Mouse (Mus musculus) midbrain, embryonic 13.5 days (tissue): ENCODE results near the gene Sptbn4. TPM values are rescaled to one million over a fixed set of nuclear protein-coding genes. Genes with fewer than 3 reads are reported as not detected.

Experiments
- ATAC-seq: fragments of 200-750 bp; cut with Nextera tagmentation; 2 replicates; pipeline ENCODE4 v1.8.0; 2017; ENCODE audit warnings: mild to moderate bottlenecking, moderate TSS enrichment, moderate library complexity
- H3K27ac ChIP-seq: fragments of 300-500 bp; sonication (generic); 2 replicates; pipeline ENCODE4 v1.5.1; 2015; ENCODE audit warnings: inconsistent platforms, mild to moderate bottlenecking, moderate library complexity
- H3K27me3 ChIP-seq: fragments of 300-500 bp; sonication (generic); 2 replicates; pipeline ENCODE4 v1.6.1; 2015; ENCODE audit warnings: mild to moderate bottlenecking, inconsistent platforms
- H3K36me3 ChIP-seq: fragments of 300-500 bp; sonication (generic); 2 replicates; pipeline ENCODE4 v1.6.1; 2015; ENCODE audit warnings: mild to moderate bottlenecking, inconsistent platforms
- H3K4me1 ChIP-seq: fragments of 300-500 bp; sonication (generic); replicated peaks from 2 replicates; pipeline ENCODE4 v1.6.1; 2015; ENCODE audit warnings: inconsistent platforms
- H3K4me2 ChIP-seq: fragments of 300-500 bp; sonication (generic); replicated peaks from 2 replicates; pipeline ENCODE4 v1.6.1; 2015; ENCODE audit warnings: moderate library complexity, mild to moderate bottlenecking, inconsistent platforms
- H3K4me3 ChIP-seq: fragments of 300-500 bp; sonication (generic); replicated peaks from 2 replicates; pipeline ENCODE4 v1.5.1; 2015; ENCODE audit warnings: mild to moderate bottlenecking, inconsistent platforms
- H3K9ac ChIP-seq: fragments of 300-500 bp; sonication (generic); replicated peaks from 2 replicates; pipeline ENCODE4 v1.6.1; 2015; ENCODE audit warnings: mild to moderate bottlenecking, inconsistent platforms
- H3K9me3 ChIP-seq: fragments of 300-500 bp; sonication (generic); 2 replicates; pipeline ENCODE4 v1.6.1; 2016; ENCODE audit warnings: mild to moderate bottlenecking, inconsistent platforms
- WGBS: fragments of 180-500 bp; shearing (Covaris S2); methylation state at CpG from one replicate; pipeline ENCODE4 v1.1.7; 2015; 5-methylcytosine and 5-hydroxymethylcytosine counted together
- polyA plus RNA-seq: library from polyadenylated mRNA; unstranded; fragments of >200 nt; fragmentation: Nextera tagmentation; extraction: Ambion mirVana; gene quantifications from 2 replicates; pipeline ENCODE4 v1.2.1, GENCODE M21; 2015

Sptbn4 gene
- polyA plus RNA-seq, 1 experiment from 2014 or later, result 2.2 TPM

DNA sequence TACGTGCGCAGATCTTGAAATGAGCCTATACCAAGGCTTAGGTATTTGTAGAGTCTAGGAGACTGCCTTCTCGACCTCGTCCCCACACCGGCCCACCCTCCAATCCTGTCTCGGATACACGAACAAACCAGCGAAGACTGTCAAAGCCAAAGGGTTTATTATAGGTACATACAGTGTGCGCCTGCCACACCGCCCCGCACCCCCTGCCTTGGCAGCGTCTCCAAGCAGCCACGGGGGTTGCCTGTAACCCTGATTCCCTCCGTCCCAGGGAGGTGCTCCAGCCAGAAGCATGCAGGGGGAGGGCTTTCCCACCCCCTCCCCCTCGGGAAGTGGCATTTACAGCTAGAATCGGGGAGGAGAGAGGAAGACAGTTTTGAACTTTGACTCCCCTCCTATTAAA is 91.2 kb downstream of the Sptbn4 start:
- Histone ChIP-seq H3K27me3 (peaks cover 34% of the 10 kb centered on the region), H3K4me2 (peak overlapping the region; percentile 71), H3K4me3 (peak overlapping the region; percentile 67), H3K9me3 (no peaks in the 10 kb centered on the region), H3K27ac (no peak overlapping the region), H3K36me3 (peaks cover 25% of the 10 kb centered on the region), H3K4me1 (peaks cover 35% of the 10 kb centered on the region), H3K9ac (peak overlapping the region; percentile 77)
- 2% methylated on average over 16 of the region's 16 CpGs for WGBS
- ATAC-seq, result peak; percentile 59

DNA sequence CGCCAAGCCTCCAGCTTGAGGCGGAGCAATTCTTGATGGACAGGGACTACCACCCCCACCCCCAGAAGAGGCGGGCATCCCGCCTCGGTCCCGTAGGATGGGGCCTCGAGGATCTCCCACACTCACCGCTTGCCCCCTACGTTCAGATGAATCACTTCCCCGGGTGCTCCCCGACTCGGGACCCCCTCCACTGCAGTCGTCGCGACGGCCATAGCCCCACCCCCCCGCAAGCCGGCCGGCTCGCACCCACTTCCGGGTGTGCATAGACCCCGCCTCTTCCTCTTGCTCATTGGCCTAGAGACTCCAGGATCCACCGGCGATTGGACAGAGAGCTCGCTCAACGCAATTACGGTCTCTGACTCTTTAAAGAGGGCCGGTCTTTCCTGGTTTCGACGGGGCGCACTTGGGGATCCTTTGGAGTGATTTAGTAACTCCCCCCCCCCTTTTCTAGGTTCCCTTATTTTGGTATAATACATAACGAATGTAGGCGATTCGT is 91.7 kb downstream of the Sptbn4 start, which contains the start of gene Shkbp1:
Gene Shkbp1, minus strand, starts transcription at position 275 of the 496 bp plus-strand sequence.
- peak; percentile 94 for ATAC-seq

DNA sequence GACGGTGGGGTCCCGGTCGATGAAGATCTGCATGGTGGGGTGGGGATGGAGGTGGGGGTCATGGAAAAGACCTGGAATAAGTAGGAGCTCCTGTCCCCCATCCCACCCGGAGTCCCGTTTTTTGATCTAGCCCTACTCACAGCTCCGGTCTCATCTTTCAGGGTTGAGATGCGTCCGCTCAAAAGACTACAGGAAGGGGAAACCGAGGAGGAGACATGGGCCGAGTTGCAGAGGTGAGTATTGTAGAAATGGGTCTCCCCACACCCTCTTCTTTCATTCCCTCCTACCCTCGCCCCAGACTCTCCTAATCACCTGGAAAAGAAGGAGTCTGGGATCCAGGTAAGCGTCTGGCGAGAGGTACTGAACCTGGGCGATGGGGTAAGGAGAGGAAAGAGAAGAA is 92.2 kb downstream of the Sptbn4 start:
- WGBS, result 9% methylated on average over 14 of the region's 14 CpGs
- Histone ChIP-seq H3K27ac (peak overlapping the region; percentile 73; the same call in 1 of the 2 replicates), H3K36me3 (peaks cover 32% of the 10 kb centered on the region), H3K9ac (peak overlapping the region; percentile 77), H3K4me3 (peak overlapping the region; percentile 67), H3K27me3 (peaks cover 34% of the 10 kb centered on the region), H3K4me2 (peak overlapping the region; percentile 71), H3K4me1 (peaks cover 30% of the 10 kb centered on the region), H3K9me3 (no peaks in the 10 kb centered on the region)
- ATAC-seq, result peak; percentile 7

More for the DNA sequence above, 91.7 kb downstream of the Sptbn4 start, which contains the start of gene Shkbp1:
- H3K4me2 ChIP-seq, result peak within 1 kb of the TSS; percentile 71
- peak within 1 kb of the TSS; percentile 67 for H3K4me3 ChIP-seq
- peak within 1 kb of the TSS; percentile 73 for H3K27ac ChIP-seq
- H3K4me1 ChIP-seq, result peaks cover 31% of the 10 kb centered on the region
- peaks cover 34% of the 10 kb centered on the region for H3K27me3 ChIP-seq
- WGBS, result under 1% methylated on average over 34 of the region's 34 CpGs
- H3K9ac ChIP-seq, result peak within 1 kb of the TSS; percentile 77
- H3K9me3 ChIP-seq, result no peaks in the 10 kb centered on the region
- H3K36me3 ChIP-seq, result peaks cover 27% of the 10 kb centered on the region

DNA sequence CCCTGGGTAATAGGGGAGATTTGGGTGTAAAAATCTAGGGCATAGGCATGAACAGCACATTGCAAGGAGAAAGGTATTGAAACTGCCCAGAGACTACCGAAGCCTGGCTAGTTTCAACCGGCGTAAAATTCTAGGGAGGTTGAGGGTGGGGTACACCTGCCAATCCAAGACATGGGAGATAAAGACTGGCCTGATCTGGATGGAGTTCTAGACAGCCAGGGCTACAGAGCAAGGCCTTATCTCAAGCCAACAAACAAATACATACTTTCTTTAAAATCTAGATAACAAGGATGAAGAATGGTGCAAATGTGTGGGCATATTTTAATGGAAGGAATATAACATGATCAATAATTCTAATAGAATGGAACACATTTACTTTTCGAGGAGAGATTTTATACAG is 92.7 kb downstream of the Sptbn4 start:
- Histone ChIP-seq H3K9ac (peak overlapping the region; percentile 77), H3K27ac (0 out of 2 replicates have a peak overlapping the region, but pooled peaks have one; percentile 73), H3K9me3 (no peaks in the 10 kb centered on the region), H3K4me2 (peak overlapping the region; percentile 71), H3K36me3 (peaks cover 35% of the 10 kb centered on the region), H3K27me3 (peaks cover 32% of the 10 kb centered on the region), H3K4me3 (peak overlapping the region; percentile 67), H3K4me1 (peaks cover 30% of the 10 kb centered on the region)
- WGBS, result 56% methylated on average over 4 of the region's 4 CpGs
- no peak for ATAC-seq

DNA sequence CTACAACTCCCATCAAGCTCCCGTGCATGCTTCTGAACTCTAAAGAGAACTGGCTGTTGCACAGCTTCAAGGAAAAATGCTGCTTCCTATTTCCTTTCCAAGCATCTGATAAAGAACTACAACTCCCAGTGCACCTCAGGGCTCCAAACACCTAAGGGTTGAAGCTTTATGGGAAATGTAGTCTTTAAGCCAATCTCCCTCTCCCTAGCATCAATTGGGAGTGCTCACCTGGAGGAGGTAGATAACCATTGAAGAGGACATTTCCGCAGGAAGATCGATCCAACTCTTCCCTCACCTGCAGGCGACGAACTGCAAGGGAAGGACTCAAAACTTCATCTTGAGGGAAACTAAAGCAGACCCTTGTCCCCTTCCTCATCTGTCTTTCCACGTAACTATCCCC is 93.3 kb downstream of the Sptbn4 start:
- H3K36me3 ChIP-seq, result peaks cover 42% of the 10 kb centered on the region
- peaks cover 30% of the 10 kb centered on the region for H3K4me1 ChIP-seq
- no peaks in the 10 kb centered on the region for H3K9me3 ChIP-seq
- 27% methylated on average over 6 of the region's 6 CpGs for WGBS
- no peak for ATAC-seq
- peaks cover 26% of the 10 kb centered on the region for H3K27me3 ChIP-seq
- H3K4me3 ChIP-seq, result peak overlapping the region; percentile 67
- no peak overlapping the region for H3K27ac ChIP-seq
- peak overlapping the region; percentile 71 for H3K4me2 ChIP-seq
- H3K9ac ChIP-seq, result peak overlapping the region; percentile 77; the same call in 1 of the 2 replicates

DNA sequence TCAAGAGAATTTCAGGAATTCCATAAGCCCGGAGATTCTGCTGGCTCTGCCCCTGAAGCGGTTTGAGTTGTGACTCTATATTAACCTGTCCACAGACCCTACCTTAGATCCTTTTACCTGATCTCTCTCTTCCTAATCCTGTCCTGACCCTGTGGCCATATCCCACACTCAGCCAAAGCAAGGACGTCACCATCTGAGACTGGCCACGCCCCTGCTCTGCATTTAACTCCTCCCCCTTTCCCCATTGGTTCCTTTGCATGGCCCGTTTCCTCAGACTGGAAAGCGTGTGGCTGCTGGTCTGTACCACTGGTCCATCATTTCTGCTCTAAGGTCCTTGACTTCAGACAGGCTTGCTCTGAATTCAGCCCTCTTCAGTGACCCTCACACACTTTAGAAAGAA is 102.0 kb downstream of the Sptbn4 start:
- no peak overlapping the region for H3K9ac ChIP-seq
- no peaks in the 10 kb centered on the region for H3K9me3 ChIP-seq
- H3K36me3 ChIP-seq, result peaks cover 85% of the 10 kb centered on the region
- no peak overlapping the region for H3K27ac ChIP-seq
- ATAC-seq, result no peak; the same call in 1 of the 2 replicates
- H3K4me1 ChIP-seq, result no peaks in the 10 kb centered on the region
- H3K4me2 ChIP-seq, result no peak overlapping the region
- WGBS, result 13% methylated on average over 6 of the region's 6 CpGs
- no peaks in the 10 kb centered on the region for H3K27me3 ChIP-seq
- no peak overlapping the region for H3K4me3 ChIP-seq

DNA sequence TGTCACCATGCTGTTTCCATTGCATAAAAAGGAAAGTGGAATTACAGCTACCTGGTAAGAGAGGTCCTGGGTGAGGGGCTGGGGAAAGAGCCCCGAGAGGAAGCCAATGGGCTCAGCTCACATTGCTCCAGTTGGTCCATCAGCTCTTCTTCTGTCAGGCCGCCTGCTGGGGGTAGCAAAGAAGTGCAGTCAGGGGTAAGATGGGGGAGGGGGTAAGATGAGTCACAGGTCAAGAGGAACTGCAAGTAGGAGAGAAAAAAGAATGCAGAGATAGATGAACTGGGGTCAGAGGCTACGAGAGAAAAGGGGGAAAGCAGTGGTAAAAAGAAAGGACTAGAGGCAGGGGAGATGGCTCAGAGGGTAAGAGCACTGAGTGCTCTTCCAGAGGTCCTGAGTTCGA is 104.9 kb downstream of the Sptbn4 start:
- no peak overlapping the region for H3K9ac ChIP-seq
- no peak overlapping the region for H3K4me3 ChIP-seq
- 41% methylated on average over 4 of the region's 4 CpGs for WGBS
- H3K36me3 ChIP-seq, result peaks cover 59% of the 10 kb centered on the region
- no peak for ATAC-seq
- no peak overlapping the region for H3K4me2 ChIP-seq
- no peak overlapping the region for H3K27ac ChIP-seq
- peaks cover 13% of the 10 kb centered on the region for H3K4me1 ChIP-seq
- H3K9me3 ChIP-seq, result no peaks in the 10 kb centered on the region
- H3K27me3 ChIP-seq, result peaks cover 10% of the 10 kb centered on the region

DNA sequence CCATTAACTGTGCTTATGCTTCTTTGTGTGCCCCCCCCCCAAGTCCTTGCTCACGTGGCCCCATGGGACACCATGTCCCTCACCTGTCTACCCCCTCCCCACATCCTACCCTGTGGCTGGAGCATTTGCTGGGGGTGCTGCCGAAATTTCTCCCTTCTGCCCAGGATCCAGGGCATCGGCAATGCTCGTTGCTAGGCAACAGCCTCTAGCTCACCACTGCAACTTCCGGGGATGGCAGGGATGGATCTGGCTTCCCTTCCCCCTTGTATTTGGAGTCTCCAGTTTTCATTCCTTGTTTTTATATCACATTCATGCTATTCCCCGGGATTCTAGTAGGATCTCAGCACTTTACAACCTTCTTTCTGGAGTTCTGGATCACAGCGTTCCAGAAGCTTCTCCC is 108.0 kb downstream of the Sptbn4 start:
- Histone ChIP-seq H3K27ac (no peak overlapping the region), H3K4me2 (peak overlapping the region; percentile 50), H3K27me3 (peaks cover 36% of the 10 kb centered on the region), H3K9me3 (no peaks in the 10 kb centered on the region), H3K9ac (no peak overlapping the region), H3K36me3 (peaks cover 30% of the 10 kb centered on the region), H3K4me1 (peaks cover 31% of the 10 kb centered on the region), H3K4me3 (peak overlapping the region; percentile 28)
- 20% methylated on average over 7 of the region's 7 CpGs for WGBS
- no peak for ATAC-seq

DNA sequence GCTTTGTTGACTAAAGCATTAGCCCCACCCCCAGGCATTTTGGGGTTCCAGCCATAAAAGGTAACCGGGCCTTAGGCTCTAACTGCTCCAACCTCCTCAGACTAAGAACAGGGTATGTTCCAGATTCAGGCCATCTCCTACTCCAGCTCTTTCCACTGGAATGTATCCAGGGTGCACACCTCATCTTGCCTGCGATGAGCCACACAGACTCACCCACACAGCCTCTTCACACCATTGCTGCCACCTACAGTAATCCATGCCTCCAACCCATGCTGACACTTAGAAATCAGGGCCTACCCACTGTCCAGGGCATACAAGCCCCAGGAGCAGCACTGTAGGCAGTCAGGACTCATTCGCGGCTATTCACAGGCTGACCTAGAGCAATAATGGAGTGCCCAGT is 108.4 kb downstream of the Sptbn4 start:
- Histone ChIP-seq H3K27ac (no peak overlapping the region), H3K4me2 (peak overlapping the region; percentile 50), H3K4me1 (peaks cover 35% of the 10 kb centered on the region), H3K36me3 (peaks cover 26% of the 10 kb centered on the region), H3K27me3 (peaks cover 40% of the 10 kb centered on the region), H3K9me3 (no peaks in the 10 kb centered on the region), H3K9ac (no peak overlapping the region), H3K4me3 (peak overlapping the region; percentile 28)
- 64% methylated on average over 4 of the region's 4 CpGs for WGBS
- no peak for ATAC-seq

DNA sequence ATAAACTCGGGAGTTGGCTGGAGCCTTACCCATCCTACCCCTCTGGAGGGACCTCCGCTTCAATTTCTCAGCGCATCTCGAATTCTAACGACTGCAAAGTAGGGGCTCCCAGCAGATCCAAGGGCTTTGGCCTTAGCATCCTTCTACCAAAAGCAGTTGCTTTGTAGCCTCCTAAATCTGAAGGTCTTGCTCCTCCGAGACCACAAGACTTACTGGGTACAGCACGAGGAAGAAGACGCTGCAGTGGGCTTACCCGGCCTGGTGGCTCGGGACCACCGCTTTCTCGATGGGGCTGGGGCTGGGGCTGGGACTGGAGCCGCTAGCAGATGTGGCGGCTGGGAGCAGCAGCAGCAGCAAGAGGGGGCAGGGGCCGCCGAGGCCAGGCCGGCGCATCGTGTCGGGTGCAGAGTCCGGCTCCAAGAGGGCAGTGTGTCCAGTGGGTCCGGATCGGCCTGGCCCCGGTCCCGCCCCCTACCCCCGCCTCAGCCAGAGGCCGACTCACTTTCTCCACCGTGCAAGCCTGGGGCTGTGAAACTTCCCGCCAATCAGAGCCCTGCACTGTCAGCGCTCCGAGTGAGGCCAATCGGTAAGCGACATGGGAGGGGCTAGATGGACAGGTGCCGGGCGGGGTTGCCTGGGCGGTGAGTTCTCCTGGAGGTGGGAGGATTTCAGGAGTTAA is 110.2 kb downstream of the Sptbn4 start, which contains the start of gene Ltbp4:
Gene Ltbp4, minus strand, starts transcription at position 518 of the 679 bp plus-strand sequence.
- H3K4me3 ChIP-seq, result peak within 1 kb of the TSS; percentile 32
- peak within 1 kb of the TSS; percentile 53 for H3K4me2 ChIP-seq
- ATAC-seq, result 0 out of 2 replicates have a peak, but pooled peaks have one; percentile 6
- WGBS, result under 1% methylated on average over 36 of the region's 36 CpGs
- no peak within 1 kb of the TSS for H3K27ac ChIP-seq
- H3K36me3 ChIP-seq, result peaks cover 12% of the 10 kb centered on the region
- H3K9me3 ChIP-seq, result no peaks in the 10 kb centered on the region
- peak within 1 kb of the TSS; percentile 15 for H3K9ac ChIP-seq
- H3K27me3 ChIP-seq, result peaks cover 58% of the 10 kb centered on the region
- peaks cover 52% of the 10 kb centered on the region for H3K4me1 ChIP-seq

DNA sequence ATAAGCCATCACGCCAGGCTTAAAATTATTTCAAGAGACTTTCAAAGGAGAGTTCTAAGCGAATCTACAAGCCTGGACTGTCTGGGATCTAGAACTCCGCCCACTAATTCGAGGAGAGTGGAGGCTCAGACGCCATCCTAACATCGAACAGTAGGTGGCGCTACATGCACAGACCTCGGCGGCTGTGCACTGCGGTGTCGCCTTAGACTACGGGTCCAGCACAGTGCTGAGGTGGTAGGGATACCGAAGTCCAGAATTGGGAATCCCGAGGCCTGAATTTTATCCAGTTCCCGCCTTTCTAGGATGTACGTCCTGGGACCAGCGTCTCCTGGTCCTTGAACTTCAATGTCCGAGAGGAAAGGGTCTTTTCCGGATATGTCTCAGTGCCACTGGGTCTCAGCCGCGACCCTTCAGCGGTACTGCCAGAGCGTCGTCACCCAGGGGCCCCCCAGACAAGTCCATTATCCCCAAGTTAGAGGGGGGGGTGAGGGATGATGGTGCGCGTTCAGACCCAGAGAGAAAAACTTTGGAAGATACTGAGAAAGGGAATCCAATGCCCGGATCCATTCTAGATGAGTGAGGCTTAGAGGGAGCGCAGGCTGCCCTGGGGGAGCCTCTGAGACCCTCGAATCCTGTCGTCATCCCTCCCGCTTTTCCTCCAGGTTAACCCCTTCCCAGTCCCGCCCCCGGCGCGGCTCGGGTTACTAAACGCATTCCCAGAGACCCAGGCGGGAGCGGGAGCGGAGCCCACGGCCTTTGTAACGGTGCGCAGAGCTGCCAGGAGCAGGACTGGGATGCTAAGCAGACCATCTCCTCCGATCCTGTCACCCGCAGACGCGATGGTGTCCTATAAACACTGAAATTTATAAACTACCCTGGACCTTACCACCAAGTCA is 111.3 kb downstream of the Sptbn4 start:
- no peak overlapping the region for H3K27ac ChIP-seq
- H3K4me2 ChIP-seq, result peak overlapping the region; percentile 53
- under 1% methylated on average over 47 of the region's 47 CpGs for WGBS
- peak; percentile 83 for ATAC-seq
- peaks cover 3% of the 10 kb centered on the region; the same call in 1 of the 2 replicates for H3K36me3 ChIP-seq
- peak overlapping the region; percentile 32 for H3K4me3 ChIP-seq
- peak overlapping the region; percentile 15 for H3K9ac ChIP-seq
- H3K9me3 ChIP-seq, result no peaks in the 10 kb centered on the region
- peaks cover 69% of the 10 kb centered on the region for H3K27me3 ChIP-seq
- peaks cover 56% of the 10 kb centered on the region for H3K4me1 ChIP-seq
